Mouse (Mus musculus): ENCODE data around the gene Itga5. TPM values are rescaled to one million over a fixed set of nuclear protein-coding genes. Genes with fewer than 3 reads are reported as not detected.
"Not testable (repeated sequence)": the region's sequence is repeated elsewhere in the genome, so short reads cannot be mapped to it uniquely, and the experiment has no call there.

Itga5 gene
- 1 to 10 TPM; 1.8 to 4.8 (median 2.9) TPM for total RNA-seq (2022)

- DNase-seq (ENCODE audit: low spot score in 2 of 2): no peak
These were observed at the start of gene Itga5 for GRCm38 (mm10) chr15:103366376-103367149. Gene Itga5 (minus strand): TSS chr15:103366763.

- DNase-seq (ENCODE audit: low spot score in 2 of 2): not testable (repeated sequence)
These were observed 39.0 kb upstream of the Itga5 start for GRCm38 (mm10) chr15:103405586-103405985.

- no peak for DNase-seq (ENCODE audit: low spot score in 2 of 2)
These were observed 34.8 kb upstream of the Itga5 start for GRCm38 (mm10) chr15:103401361-103401760.

GRCm38 (mm10) chr15:103393577-103393976 lies 27.0 kb upstream of the Itga5 start:
- no peak for DNase-seq (ENCODE audit: low spot score in 2 of 2)

GRCm38 (mm10) chr15:103388556-103389145 lies 22.1 kb upstream of the Itga5 start:
- no peak for DNase-seq (ENCODE audit: low spot score in 2 of 2)

GRCm38 (mm10) chr15:103383771-103384488 lies 17.4 kb upstream of the Itga5 start:
- DNase-seq (ENCODE audit: low spot score in 2 of 2): no peak

GRCm38 (mm10) chr15:103382795-103383406 lies 16.3 kb upstream of the Itga5 start:
- no peak for DNase-seq (ENCODE audit: low spot score in 2 of 2)

GRCm38 (mm10) chr15:103382075-103382474 lies 15.5 kb upstream of the Itga5 start:
- no peak for DNase-seq (ENCODE audit: low spot score in 2 of 2)

- no peak for DNase-seq (ENCODE audit: low spot score in 2 of 2)
These were observed 12.2 kb upstream of the Itga5 start for GRCm38 (mm10) chr15:103378665-103379356.

- no peak for DNase-seq (ENCODE audit: low spot score in 2 of 2)
These were observed 11.4 kb upstream of the Itga5 start for GRCm38 (mm10) chr15:103377752-103378664.

- DNase-seq (ENCODE audit: low spot score in 2 of 2): no peak
These were observed 10.3 kb upstream of the Itga5 start for GRCm38 (mm10) chr15:103376837-103377269.

- no peak for DNase-seq (ENCODE audit: low spot score in 2 of 2)
These were observed 8.7 kb upstream of the Itga5 start for GRCm38 (mm10) chr15:103375112-103375800.

- DNase-seq (ENCODE audit: low spot score in 2 of 2): no peak
These were observed 5.9 kb upstream of the Itga5 start for GRCm38 (mm10) chr15:103372461-103372860.

- no peak for DNase-seq (ENCODE audit: low spot score in 2 of 2)
These were observed 5.2 kb upstream of the Itga5 start for GRCm38 (mm10) chr15:103371741-103372140.

- no peak for DNase-seq (ENCODE audit: low spot score in 2 of 2)
These were observed 4.6 kb upstream of the Itga5 start for GRCm38 (mm10) chr15:103371208-103371607.

- DNase-seq (ENCODE audit: low spot score in 2 of 2): no peak
These were observed 3.9 kb upstream of the Itga5 start for GRCm38 (mm10) chr15:103370462-103370861.

GRCm38 (mm10) chr15:103369123-103369522 lies 2.6 kb upstream of the Itga5 start:
- DNase-seq (ENCODE audit: low spot score in 2 of 2): no peak

GRCm38 (mm10) chr15:103368179-103368940 lies 1.8 kb upstream of the Itga5 start:
- DNase-seq (ENCODE audit: low spot score in 2 of 2): no peak

Measured in layer of hippocampus, adult 8-10 months (tissue).